Mouse (Mus musculus) effector memory CD4-positive, alpha-beta T cell, adult 7 months (primary cell): Measurements from ENCODE around the gene Olfr995. TPM values are rescaled to one million over a fixed set of nuclear protein-coding genes. Genes with fewer than 3 reads are reported as not detected.

Experiments
- polyA plus RNA-seq: library from polyadenylated mRNA; unstranded; fragments of 100-300 nt; shearing (Covaris generic); gene quantifications from one replicate; pipeline ENCODE4 v1.2.1, GENCODE M21; 2017

The Olfr995 gene
- polyA plus RNA-seq, result 0.29 TPM

GRCm38 (mm10) chr2:85443539-85443938, at the start of gene Olfr995:
Gene Olfr995, minus strand, starts transcription at chr2:85443639.

GRCm38 (mm10) chr2:85436351-85436750, 7.1 kb downstream of the Olfr995 start, which contains the start of gene Olfr994:
Gene Olfr994, minus strand, starts transcription at chr2:85436451.

GRCm38 (mm10) chr2:85414777-85415176, 28.7 kb downstream of the Olfr995 start, which contains the start of gene Olfr993:
Gene Olfr993, minus strand, starts transcription at chr2:85414877.

GRCm38 (mm10) chr2:85409369-85409768, 34.1 kb downstream of the Olfr995 start, which contains the start of gene Olfr992:
Gene Olfr992, minus strand, starts transcription at chr2:85409469.

Other genes starting within 250 kb of the Olfr995 start
- gene Lrrc55, start 246.4 kb downstream of the Olfr995 start, polyA plus RNA-seq, result not detected
- gene Olfr987, start 104.3 kb downstream of the Olfr995 start, polyA plus RNA-seq, result not detected
- gene Olfr988, start 80.4 kb downstream of the Olfr995 start, polyA plus RNA-seq, result not detected
- gene Olfr992, start 34.2 kb downstream of the Olfr995 start, polyA plus RNA-seq, result not detected
- gene Olfr993, start 28.8 kb downstream of the Olfr995 start, polyA plus RNA-seq, result not detected
- gene Olfr994, start 7.2 kb downstream of the Olfr995 start, polyA plus RNA-seq, result not detected
- gene 4833423E24Rik, start 75.4 kb upstream of the Olfr995 start, polyA plus RNA-seq, result not detected
- gene Olfr996, start 135.6 kb upstream of the Olfr995 start, polyA plus RNA-seq, result not detected
- not detected for gene Olfr998, start 145.3 kb upstream of the Olfr995 start, polyA plus RNA-seq
- 0.27 TPM for gene Olfr1000, start 168.3 kb upstream of the Olfr995 start, polyA plus RNA-seq
- not detected for gene Olfr1002, start 207.1 kb upstream of the Olfr995 start, polyA plus RNA-seq
- gene Olfr154, start 220.8 kb upstream of the Olfr995 start, polyA plus RNA-seq, result not detected
- gene Olfr1006, start 235.1 kb upstream of the Olfr995 start, polyA plus RNA-seq, result not detected
- gene Olfr1008, start 245.8 kb upstream of the Olfr995 start, polyA plus RNA-seq, result not detected